Mouse (Mus musculus) embryonic facial prominence, embryonic 14.5 days (tissue): Measurements from ENCODE around the gene Mlec. TPM values are rescaled to one million over a fixed set of nuclear protein-coding genes. Genes with fewer than 3 reads are reported as not detected.
"Not testable (repeated sequence)": the region's sequence is repeated elsewhere in the genome, so short reads cannot be mapped to it uniquely, and the experiment has no call there.

Experiments used
- ATAC-seq: fragments of 200-750 bp; cut with Nextera tagmentation; 2 replicates; pipeline ENCODE4 v1.8.0; 2017; ENCODE audit warnings: low read depth, moderate number of reproducible peaks, moderate TSS enrichment
- DNase-seq: peaks from one replicate; pipeline ENCODE4 v3.0.0-alpha.2; 2015; ENCODE audit warnings: low spot score
- H3K27ac ChIP-seq: fragments of 300-500 bp; sonication (generic); replicated peaks from 2 replicates; pipeline ENCODE4 v1.5.1; 2014; ENCODE audit warnings: low read depth, mild to moderate bottlenecking, low read length, moderate library complexity
- H3K27me3 ChIP-seq: fragments of 300-500 bp; sonication (generic); replicated peaks from 2 replicates; pipeline ENCODE4 v1.6.1; 2014; ENCODE audit warnings: low read length; ENCODE audit not compliant: control insufficient read depth, insufficient read depth
- H3K36me3 ChIP-seq: fragments of 300-500 bp; sonication (generic); 2 replicates; pipeline ENCODE4 v1.6.1; 2014; ENCODE audit warnings: low read length, mixed read lengths; ENCODE audit not compliant: control insufficient read depth, insufficient read depth
- H3K4me1 ChIP-seq: fragments of 300-500 bp; sonication (generic); 2 replicates; pipeline ENCODE4 v1.6.1; 2014; ENCODE audit warnings: antibody characterized with exemption, low read length; ENCODE audit not compliant: control insufficient read depth, insufficient read depth
- H3K4me2 ChIP-seq: fragments of 300-500 bp; sonication (generic); 2 replicates; pipeline ENCODE4 v1.6.1; 2014; ENCODE audit warnings: low read depth, mild to moderate bottlenecking, low read length, moderate library complexity, mixed read lengths
- H3K4me3 ChIP-seq: fragments of 300-500 bp; sonication (generic); 2 replicates; pipeline ENCODE4 v1.5.1; 2014; ENCODE audit warnings: low read depth, mild to moderate bottlenecking, low read length
- H3K9ac ChIP-seq: fragments of 300-500 bp; sonication (generic); 2 replicates; pipeline ENCODE4 v1.6.1; 2014; ENCODE audit warnings: low read depth, mild to moderate bottlenecking, low read length, moderate library complexity, mixed read lengths
- H3K9me3 ChIP-seq: fragments of 300-500 bp; sonication (generic); 2 replicates; pipeline ENCODE4 v1.6.1; 2016; ENCODE audit warnings: low read length; ENCODE audit not compliant: control insufficient read depth
- WGBS: fragments of 180-500 bp; shearing (Covaris S2); extraction: QIAGEN DNeasy Blood & Tissue Kit; methylation state at CpG from one replicate; pipeline ENCODE4 v1.1.7; 2014; 5-methylcytosine and 5-hydroxymethylcytosine counted together
- polyA plus RNA-seq: library from polyadenylated mRNA; unstranded; fragments of >200 nt; fragmentation: Nextera tagmentation; extraction: Ambion mirVana; gene quantifications from 2 replicates; pipeline ENCODE4 v1.2.1, GENCODE M21; 2014

The Mlec gene
- polyA plus RNA-seq, 1 experiment from 2014 or later = 69.8 TPM

- Histone ChIP-seq H3K4me3 (no peak overlapping the region), H3K4me2 (no peak overlapping the region), H3K27ac (no peak overlapping the region), H3K4me1 (peaks cover 34% of the 10 kb centered on the region), H3K9ac (no peak overlapping the region), H3K27me3 (no peaks in the 10 kb centered on the region), H3K36me3 (peaks cover 57% of the 10 kb centered on the region), H3K9me3 (no peaks in the 10 kb centered on the region)
- ATAC-seq (no peak), DNase-seq (no peak)
- 74% methylated on average over 5 of the region's 5 CpGs for WGBS
Measured at GRCm38 (mm10) chr5:115150991-115151390, 7.0 kb downstream of the Mlec start.

- Histone ChIP-seq H3K9me3 (no peaks in the 10 kb centered on the region), H3K36me3 (peaks cover 67% of the 10 kb centered on the region), H3K27me3 (no peaks in the 10 kb centered on the region), H3K9ac (no peak overlapping the region), H3K27ac (no peak overlapping the region), H3K4me1 (peaks cover 22% of the 10 kb centered on the region), H3K4me2 (no peak overlapping the region), H3K4me3 (no peak overlapping the region)
- DNase-seq (no peak), ATAC-seq (no peak)
- 94% methylated on average over 14 of the region's 14 CpGs for WGBS
Measured at GRCm38 (mm10) chr5:115149675-115150459, 8.1 kb downstream of the Mlec start.

- H3K4me3 ChIP-seq, H3K27ac ChIP-seq, ATAC-seq, H3K4me2 ChIP-seq, H3K9me3 ChIP-seq, H3K27me3 ChIP-seq, DNase-seq, H3K9ac ChIP-seq: not testable (repeated sequence)
- H3K4me1 ChIP-seq = peaks cover 13% of the 10 kb centered on the region
- H3K36me3 ChIP-seq = peaks cover 77% of the 10 kb centered on the region
- no CpG with 5 or more reads among the region's 1 CpGs for WGBS
Measured at GRCm38 (mm10) chr5:115148872-115149271, 9.1 kb downstream of the Mlec start.

GRCm38 (mm10) chr5:115148378-115148777 lies 9.6 kb downstream of the Mlec start:
- ATAC-seq (no peak), DNase-seq (no peak)
- H3K4me2 ChIP-seq = no peak overlapping the region
- H3K27ac ChIP-seq = no peak overlapping the region
- peaks cover 9% of the 10 kb centered on the region for H3K4me1 ChIP-seq
- no peak overlapping the region for H3K9ac ChIP-seq
- WGBS = 92% methylated on average over 8 of the region's 8 CpGs
- H3K27me3 ChIP-seq = no peaks in the 10 kb centered on the region
- H3K4me3 ChIP-seq = no peak overlapping the region
- peaks cover 78% of the 10 kb centered on the region for H3K36me3 ChIP-seq
- H3K9me3 ChIP-seq = no peaks in the 10 kb centered on the region

GRCm38 (mm10) chr5:115147388-115147787 lies 10.6 kb downstream of the Mlec start:
- WGBS = 94% methylated on average over 3 of the region's 3 CpGs
- Histone ChIP-seq H3K27me3 (no peaks in the 10 kb centered on the region), H3K9me3 (no peaks in the 10 kb centered on the region), H3K27ac (no peak overlapping the region), H3K36me3 (peaks cover 83% of the 10 kb centered on the region), H3K4me3 (no peak overlapping the region), H3K4me1 (no peaks in the 10 kb centered on the region; the same call in 1 of the 2 replicates), H3K4me2 (no peak overlapping the region), H3K9ac (no peak overlapping the region)
- no peak for ATAC-seq
- DNase-seq = no peak

GRCm38 (mm10) chr5:115146747-115147130 lies 11.2 kb downstream of the Mlec start:
- Histone ChIP-seq H3K4me2 (no peak overlapping the region), H3K27ac (no peak overlapping the region), H3K27me3 (no peaks in the 10 kb centered on the region), H3K36me3 (peaks cover 84% of the 10 kb centered on the region), H3K4me3 (no peak overlapping the region), H3K9me3 (no peaks in the 10 kb centered on the region), H3K4me1 (no peaks in the 10 kb centered on the region), H3K9ac (no peak overlapping the region)
- DNase-seq (no peak), ATAC-seq (no peak)

- Histone ChIP-seq H3K27ac (no peak overlapping the region), H3K27me3 (no peaks in the 10 kb centered on the region), H3K9me3 (no peaks in the 10 kb centered on the region), H3K4me2 (no peak overlapping the region), H3K9ac (no peak overlapping the region), H3K36me3 (peaks cover 79% of the 10 kb centered on the region), H3K4me1 (no peaks in the 10 kb centered on the region), H3K4me3 (no peak overlapping the region)
- 80% methylated on average over 6 of the region's 6 CpGs for WGBS
- DNase-seq = no peak
- ATAC-seq = no peak
Measured at GRCm38 (mm10) chr5:115145976-115146746, 11.8 kb downstream of the Mlec start.

GRCm38 (mm10) chr5:115145253-115145968 lies 12.6 kb downstream of the Mlec start:
- H3K27ac ChIP-seq = no peak overlapping the region
- H3K9me3 ChIP-seq = no peaks in the 10 kb centered on the region
- H3K4me2 ChIP-seq = no peak overlapping the region
- no peak for ATAC-seq
- no peaks in the 10 kb centered on the region for H3K27me3 ChIP-seq
- H3K36me3 ChIP-seq = peaks cover 71% of the 10 kb centered on the region
- H3K9ac ChIP-seq = no peak overlapping the region
- H3K4me3 ChIP-seq = no peak overlapping the region
- 80% methylated on average over 11 of the region's 11 CpGs for WGBS
- DNase-seq = no peak
- no peaks in the 10 kb centered on the region for H3K4me1 ChIP-seq
